Mouse (Mus musculus): ENCODE data around the gene Qpct. TPM values are rescaled to one million over a fixed set of nuclear protein-coding genes. Genes with fewer than 3 reads are reported as not detected.

The Qpct gene
- total RNA-seq, 2 experiments from 2014 or later = 21.0 to 23.9 TPM

Other genes starting within 250 kb of the Qpct start
- 25.1 and 27.1 TPM in 2 replicates for gene Heatr5b, start 216.5 kb upstream of the Qpct start, total RNA-seq (2015)
- gene Heatr5b, start 216.5 kb upstream of the Qpct start, total RNA-seq (2017) = 21.1 and 24.6 TPM in 2 replicates
- gene Gpatch11, start 216.3 kb upstream of the Qpct start, total RNA-seq (2015) = 18.4 and 31.5 TPM in 2 replicates
- gene Gpatch11, start 216.3 kb upstream of the Qpct start, total RNA-seq (2017) = 42.8 and 64.4 TPM in 2 replicates
- gene Eif2ak2, start 169.3 kb upstream of the Qpct start, total RNA-seq (2015) = 22.9 and 27.2 TPM in 2 replicates
- 48.4 and 58.0 TPM in 2 replicates for gene Eif2ak2, start 169.3 kb upstream of the Qpct start, total RNA-seq (2017)
- gene Sult6b1, start 144.9 kb upstream of the Qpct start, total RNA-seq (2015) = not detected in 2 replicates
- 1.4 TPM in 1 of 2 replicates, not detected in the other for gene Sult6b1, start 144.9 kb upstream of the Qpct start, total RNA-seq (2017)
- gene Cebpzos, start 135.4 kb upstream of the Qpct start, total RNA-seq (2015) = 28.2 and 36.8 TPM in 2 replicates
- 36.5 and 56.0 TPM in 2 replicates for gene Cebpzos, start 135.4 kb upstream of the Qpct start, total RNA-seq (2017)
- 32.9 and 40.2 TPM in 2 replicates for gene Cebpz, start 114.8 kb upstream of the Qpct start, total RNA-seq (2015)
- gene Cebpz, start 114.8 kb upstream of the Qpct start, total RNA-seq (2017) = 101 and 115 TPM in 2 replicates
- gene Ndufaf7, start 114.8 kb upstream of the Qpct start, total RNA-seq (2015) = 61.6 and 64.7 TPM in 2 replicates
- gene Ndufaf7, start 114.8 kb upstream of the Qpct start, total RNA-seq (2017) = 40.6 and 54.7 TPM in 2 replicates
- 75.6 and 77.9 TPM in 2 replicates for gene Prkd3, start 31.1 kb upstream of the Qpct start, total RNA-seq (2015)
- gene Prkd3, start 31.1 kb upstream of the Qpct start, total RNA-seq (2017) = 79.1 and 83.0 TPM in 2 replicates